Mouse (Mus musculus): ENCODE measurements around the gene 2610008E11Rik.
"Not testable (repeated sequence)": the region's sequence is repeated elsewhere in the genome, so short reads cannot be mapped to it uniquely, and the experiment has no call there.

DNA sequence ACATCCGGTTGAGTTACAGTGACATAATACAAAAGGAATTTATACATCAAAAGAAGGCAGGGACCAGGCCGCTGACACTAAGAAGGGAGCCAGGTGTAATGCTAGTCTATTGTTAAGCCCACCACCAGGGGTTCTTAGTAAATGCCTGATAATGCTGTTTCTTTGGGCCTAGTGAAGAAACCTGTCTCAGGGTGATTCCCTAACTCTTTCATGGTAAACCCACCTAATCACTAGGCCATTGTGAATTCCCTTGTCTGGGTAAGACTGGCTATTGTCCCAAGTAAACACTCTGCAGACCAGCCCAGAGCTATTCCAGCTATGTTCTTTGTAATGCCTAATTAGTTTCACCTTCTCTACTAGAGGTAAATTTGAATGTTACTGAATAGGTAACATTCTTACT lies 54.9 kb downstream of the 2610008E11Rik start:
- not testable (repeated sequence) for TF ChIP-seq CTCF (IDR thresholded peaks at IDR 0.05; ENCODE audit: low read depth, low read length); POLR2A (IDR thresholded peaks at IDR 0.05; ENCODE audit: insufficient read depth, low read length); EP300 (IDR thresholded peaks at IDR 0.05; ENCODE audit: insufficient read depth, low read depth, low read length)
